Mouse (Mus musculus) limb, embryonic 15.5 days (tissue): ENCODE results near the gene Akap6. TPM values are rescaled to one million over a fixed set of nuclear protein-coding genes. Genes with fewer than 3 reads are reported as not detected.
"Not testable (repeated sequence)": the region's sequence is repeated elsewhere in the genome, so short reads cannot be mapped to it uniquely, and the experiment has no call there.

Experiments used
- ATAC-seq: fragments of 200-750 bp; cut with Nextera tagmentation; 2 replicates; pipeline ENCODE4 v1.8.0; 2017; ENCODE audit warnings: low read depth, moderate TSS enrichment; ENCODE audit not compliant: insufficient number of reproducible peaks, low FRiP score, low TSS enrichment
- H3K27ac ChIP-seq: fragments of 300-500 bp; sonication (generic); 2 replicates; pipeline ENCODE4 v1.5.1; 2015; ENCODE audit warnings: moderate library complexity, mild to moderate bottlenecking, inconsistent platforms
- H3K27me3 ChIP-seq: fragments of 300-500 bp; sonication (generic); 2 replicates; pipeline ENCODE4 v1.6.1; 2015; ENCODE audit warnings: inconsistent platforms
- H3K36me3 ChIP-seq: fragments of 300-500 bp; sonication (generic); 2 replicates; pipeline ENCODE4 v1.6.1; 2015; ENCODE audit warnings: inconsistent platforms
- H3K4me1 ChIP-seq: fragments of 300-500 bp; sonication (generic); 2 replicates; pipeline ENCODE4 v1.6.1; 2015; ENCODE audit warnings: inconsistent platforms
- H3K4me2 ChIP-seq: fragments of 300-500 bp; sonication (generic); 2 replicates; pipeline ENCODE4 v1.6.1; 2015; ENCODE audit warnings: mild to moderate bottlenecking, inconsistent platforms
- H3K4me3 ChIP-seq: fragments of 300-500 bp; sonication (generic); 2 replicates; pipeline ENCODE4 v1.5.1; 2015; ENCODE audit warnings: mild to moderate bottlenecking, inconsistent platforms
- H3K9ac ChIP-seq: fragments of 300-500 bp; sonication (generic); 2 replicates; pipeline ENCODE4 v1.6.1; 2015; ENCODE audit warnings: inconsistent platforms
- H3K9me3 ChIP-seq: fragments of 300-500 bp; sonication (generic); 2 replicates; pipeline ENCODE4 v1.6.1; 2016; ENCODE audit warnings: inconsistent platforms
- WGBS: fragments of 180-500 bp; shearing (Covaris S2); methylation state at CpG from one replicate; pipeline ENCODE4 v1.1.7; 2015; 5-methylcytosine and 5-hydroxymethylcytosine counted together
- polyA plus RNA-seq: library from polyadenylated mRNA; unstranded; fragments of >200 nt; fragmentation: Nextera tagmentation; extraction: Ambion mirVana; gene quantifications from 2 replicates; pipeline ENCODE4 v1.2.1, GENCODE M21; 2015

Akap6 gene
- polyA plus RNA-seq, 1 experiment from 2014 or later, result 1.3 TPM

- no peak overlapping the region for H3K9ac ChIP-seq
- no peak overlapping the region for H3K27ac ChIP-seq
- no peaks in the 10 kb centered on the region for H3K27me3 ChIP-seq
- H3K4me2 ChIP-seq, result no peak overlapping the region
- H3K4me3 ChIP-seq, result no peak overlapping the region
- 92% methylated on average over 9 of the region's 9 CpGs for WGBS
- no peaks in the 10 kb centered on the region for H3K4me1 ChIP-seq
- no peak for ATAC-seq
- no peaks in the 10 kb centered on the region for H3K36me3 ChIP-seq
- H3K9me3 ChIP-seq, result no peaks in the 10 kb centered on the region
These were observed 20.0 kb downstream of the Akap6 start for GRCm38 (mm10) chr12:52719232-52719631.

- H3K4me3 ChIP-seq, result no peak overlapping the region
- no peaks in the 10 kb centered on the region for H3K36me3 ChIP-seq
- WGBS, result 81% methylated on average over 5 of the region's 5 CpGs
- H3K27ac ChIP-seq, result no peak overlapping the region
- no peak overlapping the region for H3K4me2 ChIP-seq
- ATAC-seq, result no peak
- H3K9me3 ChIP-seq, result no peaks in the 10 kb centered on the region
- H3K9ac ChIP-seq, result no peak overlapping the region
- H3K4me1 ChIP-seq, result no peaks in the 10 kb centered on the region
- H3K27me3 ChIP-seq, result no peaks in the 10 kb centered on the region
These were observed 20.5 kb downstream of the Akap6 start for GRCm38 (mm10) chr12:52719681-52720080.

GRCm38 (mm10) chr12:52724039-52724615 is 24.9 kb downstream of the Akap6 start:
- H3K27ac ChIP-seq, H3K9ac ChIP-seq, H3K4me3 ChIP-seq, H3K4me1 ChIP-seq, H3K9me3 ChIP-seq, H3K4me2 ChIP-seq, H3K36me3 ChIP-seq, H3K27me3 ChIP-seq, ATAC-seq: not testable (repeated sequence)
- WGBS, result 72% methylated on average over 3 of the region's 3 CpGs

- WGBS, result 65% methylated on average over 10 of the region's 10 CpGs
- Histone ChIP-seq H3K9ac (no peak overlapping the region), H3K9me3 (no peaks in the 10 kb centered on the region), H3K27me3 (no peaks in the 10 kb centered on the region), H3K4me2 (no peak overlapping the region), H3K4me1 (no peaks in the 10 kb centered on the region), H3K4me3 (no peak overlapping the region), H3K27ac (no peak overlapping the region), H3K36me3 (no peaks in the 10 kb centered on the region)
- ATAC-seq, result no peak
These were observed 27.4 kb downstream of the Akap6 start for GRCm38 (mm10) chr12:52726434-52727231.

- H3K27ac ChIP-seq, result no peak overlapping the region
- H3K4me3 ChIP-seq, result no peak overlapping the region
- no peaks in the 10 kb centered on the region for H3K27me3 ChIP-seq
- H3K9me3 ChIP-seq, result no peaks in the 10 kb centered on the region
- WGBS, result 77% methylated on average over 6 of the region's 6 CpGs
- no peak for ATAC-seq
- no peaks in the 10 kb centered on the region for H3K4me1 ChIP-seq
- no peak overlapping the region for H3K9ac ChIP-seq
- no peak overlapping the region for H3K4me2 ChIP-seq
- H3K36me3 ChIP-seq, result no peaks in the 10 kb centered on the region
These were observed 30.2 kb downstream of the Akap6 start for GRCm38 (mm10) chr12:52729396-52729795.

GRCm38 (mm10) chr12:52735161-52735560 is 36.0 kb downstream of the Akap6 start:
- H3K4me3 ChIP-seq, ATAC-seq, H3K4me2 ChIP-seq, H3K4me1 ChIP-seq, H3K9ac ChIP-seq, H3K27ac ChIP-seq, H3K27me3 ChIP-seq, H3K36me3 ChIP-seq, H3K9me3 ChIP-seq: not testable (repeated sequence)
- WGBS, result 93% methylated on average over 7 of the region's 11 CpGs

GRCm38 (mm10) chr12:52737151-52737550 is 38.0 kb downstream of the Akap6 start:
- Histone ChIP-seq H3K4me2 (no peak overlapping the region), H3K4me3 (no peak overlapping the region), H3K27me3 (no peaks in the 10 kb centered on the region), H3K9ac (no peak overlapping the region), H3K27ac (no peak overlapping the region), H3K9me3 (no peaks in the 10 kb centered on the region), H3K4me1 (no peaks in the 10 kb centered on the region), H3K36me3 (no peaks in the 10 kb centered on the region)
- 90% methylated on average over 1 of the region's 1 CpGs for WGBS
- no peak for ATAC-seq

GRCm38 (mm10) chr12:52739326-52739725 is 40.1 kb downstream of the Akap6 start:
- H3K4me1 ChIP-seq, result no peaks in the 10 kb centered on the region

GRCm38 (mm10) chr12:52741801-52742200 is 42.6 kb downstream of the Akap6 start:
- Histone ChIP-seq H3K4me2 (no peak overlapping the region), H3K36me3 (no peaks in the 10 kb centered on the region), H3K9ac (no peak overlapping the region), H3K27ac (no peak overlapping the region), H3K4me3 (no peak overlapping the region), H3K9me3 (no peaks in the 10 kb centered on the region), H3K4me1 (no peaks in the 10 kb centered on the region; the same call in 1 of the 2 replicates), H3K27me3 (no peaks in the 10 kb centered on the region)
- no peak for ATAC-seq
- 79% methylated on average over 5 of the region's 5 CpGs for WGBS

More at GRCm38 (mm10) chr12:52739326-52739725, 40.1 kb downstream of the Akap6 start:
- Histone ChIP-seq H3K9ac (no peak overlapping the region), H3K9me3 (no peaks in the 10 kb centered on the region), H3K4me3 (no peak overlapping the region), H3K27ac (no peak overlapping the region), H3K36me3 (no peaks in the 10 kb centered on the region), H3K27me3 (no peaks in the 10 kb centered on the region), H3K4me2 (no peak overlapping the region)
- ATAC-seq, result no peak
- 38% methylated on average over 3 of the region's 3 CpGs for WGBS

- Histone ChIP-seq H3K36me3 (no peaks in the 10 kb centered on the region), H3K9me3 (no peaks in the 10 kb centered on the region), H3K9ac (no peak overlapping the region), H3K4me1 (no peaks in the 10 kb centered on the region; the same call in 1 of the 2 replicates), H3K27ac (no peak overlapping the region), H3K4me3 (no peak overlapping the region), H3K4me2 (no peak overlapping the region), H3K27me3 (no peaks in the 10 kb centered on the region)
- 54% methylated on average over 12 of the region's 12 CpGs for WGBS
- ATAC-seq, result no peak
These were observed 50.8 kb downstream of the Akap6 start for GRCm38 (mm10) chr12:52750006-52750405.

GRCm38 (mm10) chr12:52755649-52756048 is 56.5 kb downstream of the Akap6 start:
- no peaks in the 10 kb centered on the region for H3K27me3 ChIP-seq
- H3K27ac ChIP-seq, result no peak overlapping the region
- H3K9ac ChIP-seq, result no peak overlapping the region
- no peaks in the 10 kb centered on the region for H3K4me1 ChIP-seq
- no peak overlapping the region for H3K4me3 ChIP-seq
- 83% methylated on average over 2 of the region's 2 CpGs for WGBS
- H3K9me3 ChIP-seq, result no peaks in the 10 kb centered on the region
- no peaks in the 10 kb centered on the region for H3K36me3 ChIP-seq
- H3K4me2 ChIP-seq, result no peak overlapping the region
- no peak for ATAC-seq

- Histone ChIP-seq H3K27me3 (no peaks in the 10 kb centered on the region), H3K4me2 (no peak overlapping the region), H3K4me1 (no peaks in the 10 kb centered on the region), H3K36me3 (no peaks in the 10 kb centered on the region), H3K4me3 (no peak overlapping the region), H3K9ac (no peak overlapping the region), H3K9me3 (no peaks in the 10 kb centered on the region), H3K27ac (no peak overlapping the region)
- 24% methylated on average over 4 of the region's 4 CpGs for WGBS
- ATAC-seq, result no peak
These were observed 58.7 kb downstream of the Akap6 start for GRCm38 (mm10) chr12:52757881-52758280.
